Mouse (Mus musculus): ENCODE measurements around the gene Olfr352. TPM values are rescaled to one million over a fixed set of nuclear protein-coding genes. Genes with fewer than 3 reads are reported as not detected.

The Olfr352 gene
- not detected in 2 replicates for polyA plus RNA-seq (2015; fragmentation: Nextera tagmentation; extraction: Ambion mirVana)

DNA sequence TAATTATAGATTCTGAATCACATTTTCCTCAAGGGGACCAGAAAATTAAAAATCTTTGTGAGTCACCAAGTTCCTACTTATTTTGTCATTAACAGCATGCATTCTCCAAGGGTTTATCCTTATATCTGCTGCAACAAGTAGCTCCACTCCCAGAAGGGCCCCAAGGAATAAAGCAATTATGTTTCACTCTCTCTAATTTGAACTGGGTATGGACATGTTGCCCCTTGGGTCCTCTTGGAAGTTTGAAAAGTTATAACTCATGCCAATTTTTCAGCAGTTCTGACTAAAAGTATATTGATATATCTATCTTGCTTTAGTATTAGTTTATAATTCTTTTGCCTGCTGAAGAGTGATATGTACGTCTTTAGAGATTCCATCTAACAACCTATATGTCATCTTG, at the start of gene Olfr352:
Olfr352 (plus strand) TSS at position 301 of the 400 bp plus-strand sequence.
- ATAC-seq, result no peak
- H3K9ac ChIP-seq (replicated peaks; ENCODE audit: low read depth, low read length), result no peak within 1 kb of the TSS
- no peaks in the 10 kb centered on the region for H3K4me1 ChIP-seq (replicated peaks; ENCODE audit: control insufficient read depth, insufficient read depth, low read length)
- no peak within 1 kb of the TSS for H3K27ac ChIP-seq (ENCODE audit: low read length)
- no peaks in the 10 kb centered on the region for H3K36me3 ChIP-seq (ENCODE audit: control insufficient read depth, insufficient read depth)
- no peaks in the 10 kb centered on the region for H3K27me3 ChIP-seq (replicated peaks; ENCODE audit: control insufficient read depth, insufficient read depth, low read length)
- H3K4me2 ChIP-seq (ENCODE audit: low read length), result no peak within 1 kb of the TSS
- WGBS, result 84% methylated on average over 1 of the region's 1 CpGs
- H3K4me3 ChIP-seq (replicated peaks; ENCODE audit: low read length), result no peak within 1 kb of the TSS
- H3K9me3 ChIP-seq (ENCODE audit: control insufficient read depth, low read length), result peaks cover 17% of the 10 kb centered on the region; the same call in 1 of the 2 replicates

DNA sequence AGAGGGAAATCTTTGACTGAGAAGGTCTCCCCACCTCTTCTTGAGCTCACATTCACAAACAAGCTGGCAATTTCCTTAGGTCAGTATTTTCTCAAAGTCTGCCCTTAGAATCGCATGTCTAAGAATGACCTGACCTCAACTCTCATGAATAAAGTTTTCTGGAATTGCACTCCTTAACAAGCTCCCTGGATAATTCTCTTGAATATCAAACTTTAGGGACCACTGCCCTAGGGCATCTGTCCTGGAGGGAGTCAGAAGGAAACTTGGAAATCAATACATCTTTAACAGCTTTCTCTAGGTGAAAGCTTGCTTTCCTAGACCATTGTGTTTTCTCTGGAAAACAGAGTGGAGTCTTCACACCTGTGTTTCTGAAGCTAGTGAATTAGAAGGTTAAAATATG, 22.2 kb upstream of the Olfr352 start, which contains the start of gene Olfr350:
Olfr350 (plus strand) TSS at position 301 of the 400 bp plus-strand sequence.
- H3K27me3 ChIP-seq (replicated peaks; ENCODE audit: control insufficient read depth, insufficient read depth, low read length), result no peaks in the 10 kb centered on the region
- no peak within 1 kb of the TSS for H3K4me3 ChIP-seq (replicated peaks; ENCODE audit: low read length)
- H3K9ac ChIP-seq (replicated peaks; ENCODE audit: low read depth, low read length), result no peak within 1 kb of the TSS
- H3K4me2 ChIP-seq (ENCODE audit: low read length), result no peak within 1 kb of the TSS
- H3K9me3 ChIP-seq (ENCODE audit: control insufficient read depth, low read length), result peaks cover 9% of the 10 kb centered on the region
- no peak within 1 kb of the TSS for H3K27ac ChIP-seq (ENCODE audit: low read length)
- WGBS, result 93% methylated on average over 1 of the region's 1 CpGs
- no peaks in the 10 kb centered on the region for H3K4me1 ChIP-seq (replicated peaks; ENCODE audit: control insufficient read depth, insufficient read depth, low read length)
- H3K36me3 ChIP-seq (ENCODE audit: control insufficient read depth, insufficient read depth), result no peaks in the 10 kb centered on the region
- ATAC-seq, result no peak

DNA sequence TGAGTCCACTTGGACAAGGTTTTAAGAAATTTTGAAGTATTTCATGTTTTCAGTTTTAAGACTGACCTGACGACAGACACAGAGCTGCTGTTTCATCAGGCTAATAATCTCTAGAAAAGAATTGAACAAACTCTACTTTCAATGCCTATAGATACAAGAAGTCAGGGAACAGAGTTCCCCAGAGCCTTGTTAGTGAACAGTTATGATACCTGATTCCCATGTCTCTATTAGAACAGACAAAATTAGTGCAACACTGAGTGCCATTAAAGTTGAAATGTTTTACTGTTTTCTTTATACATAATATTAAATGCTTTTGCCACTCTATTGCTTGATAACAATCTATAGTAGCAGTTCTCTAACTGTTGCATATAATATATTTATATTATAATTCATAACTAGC, 5.7 kb upstream of the Olfr352 start, which contains the start of gene Olfr351:
Olfr351 (minus strand) TSS at position 101 of the 400 bp plus-strand sequence.
- no peak for ATAC-seq
- Histone ChIP-seq H3K9ac (replicated peaks; ENCODE audit: low read depth, low read length) (no peak within 1 kb of the TSS), H3K4me1 (replicated peaks; ENCODE audit: control insufficient read depth, insufficient read depth, low read length) (no peaks in the 10 kb centered on the region), H3K27me3 (replicated peaks; ENCODE audit: control insufficient read depth, insufficient read depth, low read length) (no peaks in the 10 kb centered on the region), H3K4me3 (replicated peaks; ENCODE audit: low read length) (no peak within 1 kb of the TSS), H3K27ac (ENCODE audit: low read length) (no peak within 1 kb of the TSS), H3K9me3 (ENCODE audit: control insufficient read depth, low read length) (peaks cover 15% of the 10 kb centered on the region), H3K4me2 (ENCODE audit: low read length) (no peak within 1 kb of the TSS), H3K36me3 (ENCODE audit: control insufficient read depth, insufficient read depth) (no peaks in the 10 kb centered on the region)
- 67% methylated on average over 1 of the region's 1 CpGs for WGBS

DNA sequence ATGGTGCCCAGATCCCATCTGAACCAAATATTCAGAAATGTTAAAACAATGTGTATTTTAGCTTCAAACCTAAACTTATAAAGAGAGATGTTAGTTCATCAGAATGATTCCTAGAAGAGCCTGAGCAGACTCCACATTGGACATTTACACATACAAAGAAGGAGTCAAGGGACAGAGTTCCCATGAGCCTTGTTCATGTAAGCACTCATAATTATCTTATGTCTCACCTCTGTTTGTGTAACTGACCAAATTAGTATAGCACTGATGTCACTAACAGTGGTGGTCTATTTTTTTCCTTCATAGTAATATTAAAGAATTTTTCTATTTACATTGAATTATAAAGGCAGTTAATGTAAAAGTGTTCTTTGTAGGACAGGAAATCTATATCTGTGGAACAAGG, 24.6 kb downstream of the Olfr352 start, which contains the start of gene Olfr353:
Olfr353 (minus strand) TSS at position 101 of the 400 bp plus-strand sequence.
- Histone ChIP-seq H3K4me2 (ENCODE audit: low read length) (no peak within 1 kb of the TSS), H3K4me3 (replicated peaks; ENCODE audit: low read length) (no peak within 1 kb of the TSS), H3K4me1 (replicated peaks; ENCODE audit: control insufficient read depth, insufficient read depth, low read length) (no peaks in the 10 kb centered on the region), H3K36me3 (ENCODE audit: control insufficient read depth, insufficient read depth) (no peaks in the 10 kb centered on the region), H3K27me3 (replicated peaks; ENCODE audit: control insufficient read depth, insufficient read depth, low read length) (no peaks in the 10 kb centered on the region), H3K9ac (replicated peaks; ENCODE audit: low read depth, low read length) (no peak within 1 kb of the TSS), H3K9me3 (ENCODE audit: control insufficient read depth, low read length) (peaks cover 14% of the 10 kb centered on the region; the same call in 1 of the 2 replicates), H3K27ac (ENCODE audit: low read length) (no peak within 1 kb of the TSS)
- no peak for ATAC-seq

DNA sequence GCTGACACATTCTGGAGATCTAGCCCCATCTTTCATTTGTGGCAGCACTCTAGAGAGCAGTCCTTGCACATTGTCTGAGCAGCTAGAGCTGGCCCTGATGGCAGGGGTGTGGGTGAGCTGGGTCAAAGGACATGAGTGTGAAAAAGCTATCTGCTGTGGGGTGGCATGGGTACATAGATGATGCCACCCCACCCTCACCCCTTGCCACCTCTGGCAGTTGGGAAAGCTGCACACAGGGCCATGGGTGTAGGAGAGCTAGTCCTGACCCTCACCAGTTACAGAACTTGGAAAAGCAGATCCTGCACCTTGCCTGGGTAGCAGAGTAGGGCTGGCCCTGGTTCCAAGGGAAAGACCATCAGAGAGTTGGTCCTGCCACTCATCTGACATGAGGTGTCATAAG, 28.9 kb downstream of the Olfr352 start:
- Histone ChIP-seq H3K27me3 (replicated peaks; ENCODE audit: control insufficient read depth, insufficient read depth, low read length) (no peaks in the 10 kb centered on the region), H3K4me1 (replicated peaks; ENCODE audit: control insufficient read depth, insufficient read depth, low read length) (no peaks in the 10 kb centered on the region), H3K27ac (ENCODE audit: low read length) (no peak overlapping the region), H3K36me3 (ENCODE audit: control insufficient read depth, insufficient read depth) (no peaks in the 10 kb centered on the region), H3K4me2 (ENCODE audit: low read length) (no peak overlapping the region), H3K9ac (replicated peaks; ENCODE audit: low read depth, low read length) (no peak overlapping the region), H3K9me3 (ENCODE audit: control insufficient read depth, low read length) (0 out of 2 replicates have a peak, but pooled peaks cover 12% of the 10 kb centered on the region), H3K4me3 (replicated peaks; ENCODE audit: low read length) (no peak overlapping the region)
- no peak for ATAC-seq

DNA sequence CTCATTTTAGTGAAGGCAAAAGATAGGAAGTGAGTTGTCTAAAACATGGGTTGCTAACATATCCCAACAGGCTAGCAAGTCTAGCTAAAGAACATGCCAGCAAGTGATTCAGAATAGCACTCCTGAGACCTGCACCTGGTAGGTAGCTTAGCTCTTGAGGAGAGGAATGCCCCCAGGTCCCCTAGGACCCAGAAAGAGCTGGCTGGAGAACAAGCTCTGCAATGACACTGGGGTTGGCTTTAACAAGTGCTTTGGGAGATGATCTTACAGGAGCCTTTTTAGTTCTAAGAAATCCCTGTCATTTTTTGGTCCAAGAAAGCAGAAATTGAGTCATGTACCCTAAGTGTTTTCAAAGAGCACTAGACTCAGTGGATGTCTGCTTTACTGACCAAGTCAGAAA, 37.1 kb downstream of the Olfr352 start, which contains the start of gene Olfr354:
Olfr354 (plus strand) TSS at position 301 of the 400 bp plus-strand sequence.
- Histone ChIP-seq H3K4me3 (replicated peaks; ENCODE audit: low read length) (no peak within 1 kb of the TSS), H3K4me1 (replicated peaks; ENCODE audit: control insufficient read depth, insufficient read depth, low read length) (no peaks in the 10 kb centered on the region), H3K27me3 (replicated peaks; ENCODE audit: control insufficient read depth, insufficient read depth, low read length) (no peaks in the 10 kb centered on the region), H3K36me3 (ENCODE audit: control insufficient read depth, insufficient read depth) (no peaks in the 10 kb centered on the region), H3K27ac (ENCODE audit: low read length) (no peak within 1 kb of the TSS), H3K9ac (replicated peaks; ENCODE audit: low read depth, low read length) (no peak within 1 kb of the TSS), H3K9me3 (ENCODE audit: control insufficient read depth, low read length) (peaks cover 10% of the 10 kb centered on the region; the same call in 1 of the 2 replicates), H3K4me2 (ENCODE audit: low read length) (no peak within 1 kb of the TSS)
- no peak for ATAC-seq

Other genes starting within 250 kb of the Olfr352 start
- not detected in 2 replicates for gene Olfr345, start 228.4 kb upstream of the Olfr352 start, polyA plus RNA-seq (2015; fragmentation: Nextera tagmentation; extraction: Ambion mirVana)
- gene Olfr346, start 182.7 kb upstream of the Olfr352 start, polyA plus RNA-seq (2015; fragmentation: Nextera tagmentation; extraction: Ambion mirVana), result not detected in 2 replicates
- gene Olfr347, start 136.6 kb upstream of the Olfr352 start, polyA plus RNA-seq (2015; fragmentation: Nextera tagmentation; extraction: Ambion mirVana), result not detected in 2 replicates
- not detected in 2 replicates for gene Olfr348, start 84.2 kb upstream of the Olfr352 start, polyA plus RNA-seq (2015; fragmentation: Nextera tagmentation; extraction: Ambion mirVana)
- gene Olfr50, start 77.9 kb upstream of the Olfr352 start, polyA plus RNA-seq (2015; fragmentation: Nextera tagmentation; extraction: Ambion mirVana), result not detected in 2 replicates
- gene Olfr3, start 51.4 kb upstream of the Olfr352 start, polyA plus RNA-seq (2015; fragmentation: Nextera tagmentation; extraction: Ambion mirVana), result not detected in 2 replicates
- not detected in 2 replicates for gene Olfr350, start 22.1 kb upstream of the Olfr352 start, polyA plus RNA-seq (2015; fragmentation: Nextera tagmentation; extraction: Ambion mirVana)
- not detected in 2 replicates for gene Olfr351, start 5.8 kb upstream of the Olfr352 start, polyA plus RNA-seq (2015; fragmentation: Nextera tagmentation; extraction: Ambion mirVana)
- gene Olfr353, start 24.5 kb downstream of the Olfr352 start, polyA plus RNA-seq (2015; fragmentation: Nextera tagmentation; extraction: Ambion mirVana), result not detected in 2 replicates
- not detected in 2 replicates for gene Olfr354, start 37.2 kb downstream of the Olfr352 start, polyA plus RNA-seq (2015; fragmentation: Nextera tagmentation; extraction: Ambion mirVana)
- not detected in 2 replicates for gene Olfr355, start 60.4 kb downstream of the Olfr352 start, polyA plus RNA-seq (2015; fragmentation: Nextera tagmentation; extraction: Ambion mirVana)
- gene Olfr356, start 68.7 kb downstream of the Olfr352 start, polyA plus RNA-seq (2015; fragmentation: Nextera tagmentation; extraction: Ambion mirVana), result not detected in 2 replicates
- gene Olfr357, start 125.4 kb downstream of the Olfr352 start, polyA plus RNA-seq (2015; fragmentation: Nextera tagmentation; extraction: Ambion mirVana), result not detected in 2 replicates
- not detected in 2 replicates for gene Olfr358, start 140.9 kb downstream of the Olfr352 start, polyA plus RNA-seq (2015; fragmentation: Nextera tagmentation; extraction: Ambion mirVana)
- not detected in 2 replicates for gene Olfr360, start 197.3 kb downstream of the Olfr352 start, polyA plus RNA-seq (2015; fragmentation: Nextera tagmentation; extraction: Ambion mirVana)
- not detected in 2 replicates for gene Olfr361, start 220.8 kb downstream of the Olfr352 start, polyA plus RNA-seq (2015; fragmentation: Nextera tagmentation; extraction: Ambion mirVana)
- gene Olfr362, start 249.4 kb downstream of the Olfr352 start, polyA plus RNA-seq (2015; fragmentation: Nextera tagmentation; extraction: Ambion mirVana), result not detected in 2 replicates

Measured in forebrain, embryonic 16.5 days (tissue).